Mouse (Mus musculus): ENCODE measurements around the gene Spp1. TPM values are rescaled to one million over a fixed set of nuclear protein-coding genes. Genes with fewer than 3 reads are reported as not detected.

Gene Spp1
- total RNA-seq, 1 experiment: 654 TPM

DNA sequence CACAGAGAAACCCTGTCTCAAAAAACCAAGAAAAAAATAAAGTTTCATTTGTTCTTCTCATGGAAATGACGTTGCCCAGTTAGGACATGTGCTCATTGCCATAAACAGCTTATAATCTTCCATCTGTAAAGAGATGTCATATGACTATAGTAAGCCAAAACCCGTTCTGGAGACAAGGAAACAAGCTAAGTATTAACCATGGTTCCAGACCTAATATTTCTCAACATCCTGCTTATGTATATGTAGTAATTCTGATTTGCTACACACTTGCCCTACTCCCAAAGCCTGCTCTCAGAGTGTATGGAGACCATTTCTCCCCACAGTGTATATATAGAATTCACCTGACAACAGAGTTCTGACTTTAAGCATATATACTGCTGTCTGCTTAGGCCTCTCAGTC lies 12.9 kb upstream of the Spp1 start:
- in situ Hi-C loops (cut with MboI; ENCODE audit: low sequenced_read_pairs in 2 of 2, unreplicated experiment in 2 of 2): no loop called here
- Histone ChIP-seq H3K9ac (ENCODE audit: insufficient read depth, low read depth, low read length, poor library complexity, severe bottlenecking) (no peak overlapping the region), H3K36me3 (ENCODE audit: control insufficient read depth, insufficient read depth, low read length, poor library complexity, severe bottlenecking) (no peaks in the 10 kb centered on the region), H3K9me3 (ENCODE audit: control insufficient read depth, insufficient read depth, low read depth, low read length) (no peaks in the 10 kb centered on the region), H3K4me3 (ENCODE audit: insufficient read depth in 1 of 2, low read depth in 1 of 2, low read length in 2 of 2, poor library complexity in 1 of 2, severe bottlenecking in 1 of 2) (no peak overlapping the region), H3K27ac (ENCODE audit: insufficient read depth, low read depth, low read length, poor library complexity, severe bottlenecking) (no peak overlapping the region), H3K4me1 (ENCODE audit: control insufficient read depth in 2 of 2, insufficient read depth in 2 of 2, low read length in 2 of 2, poor library complexity in 1 of 2) (0 out of 4 replicates have a peak, but pooled peaks cover 0 to 2% of the 10 kb centered on the region in 2 experiments)
- TF ChIP-seq ZC3H11A (IDR thresholded peaks at IDR 0.05; ENCODE audit: borderline replicate concordance, low read depth, low read length): no peak
- TF ChIP-seq HCFC1 (IDR thresholded peaks at IDR 0.05; ENCODE audit: borderline replicate concordance, insufficient read depth, low read length): no peak
- no peak for TF ChIP-seq MAFK (IDR thresholded peaks at IDR 0.05; ENCODE audit: insufficient read depth, low read depth, low read length)
- no peak for DNase-seq (ENCODE audit: low read depth, low spot score)

GRCm38 (mm10) chr5:104423861-104424260 lies 11.1 kb upstream of the Spp1 start:
- no peak overlapping the region for H3K4me3 ChIP-seq (ENCODE audit: insufficient read depth in 1 of 2, low read depth in 1 of 2, low read length in 2 of 2, poor library complexity in 1 of 2, severe bottlenecking in 1 of 2)
- in situ Hi-C loops (cut with MboI; ENCODE audit: low sequenced_read_pairs in 2 of 2, unreplicated experiment in 2 of 2): no loop called here
- DNase-seq (ENCODE audit: low read depth, low spot score): no peak
- no peaks in the 10 kb centered on the region for H3K36me3 ChIP-seq (ENCODE audit: control insufficient read depth, insufficient read depth, low read length, poor library complexity, severe bottlenecking)
- no peak overlapping the region for H3K9ac ChIP-seq (ENCODE audit: insufficient read depth, low read depth, low read length, poor library complexity, severe bottlenecking)
- no peak overlapping the region for H3K27ac ChIP-seq (ENCODE audit: insufficient read depth, low read depth, low read length, poor library complexity, severe bottlenecking)
- 0 out of 4 replicates have a peak, but pooled peaks cover 0 to 2% of the 10 kb centered on the region in 2 experiments for H3K4me1 ChIP-seq (ENCODE audit: control insufficient read depth in 2 of 2, insufficient read depth in 2 of 2, low read length in 2 of 2, poor library complexity in 1 of 2)
- H3K9me3 ChIP-seq (ENCODE audit: control insufficient read depth, insufficient read depth, low read depth, low read length): no peaks in the 10 kb centered on the region
- TF ChIP-seq CHD2 (IDR thresholded peaks at IDR 0.05; ENCODE audit: low read depth, low read length) (no peak), HCFC1 (IDR thresholded peaks at IDR 0.05; ENCODE audit: borderline replicate concordance, insufficient read depth, low read length) (no peak), MAFK (IDR thresholded peaks at IDR 0.05; ENCODE audit: insufficient read depth, low read depth, low read length) (no peak), ZNF384 (IDR thresholded peaks at IDR 0.05; ENCODE audit: low read depth, low read length) (no peak), ZC3H11A (IDR thresholded peaks at IDR 0.05; ENCODE audit: borderline replicate concordance, low read depth, low read length) (no peak)

DNA sequence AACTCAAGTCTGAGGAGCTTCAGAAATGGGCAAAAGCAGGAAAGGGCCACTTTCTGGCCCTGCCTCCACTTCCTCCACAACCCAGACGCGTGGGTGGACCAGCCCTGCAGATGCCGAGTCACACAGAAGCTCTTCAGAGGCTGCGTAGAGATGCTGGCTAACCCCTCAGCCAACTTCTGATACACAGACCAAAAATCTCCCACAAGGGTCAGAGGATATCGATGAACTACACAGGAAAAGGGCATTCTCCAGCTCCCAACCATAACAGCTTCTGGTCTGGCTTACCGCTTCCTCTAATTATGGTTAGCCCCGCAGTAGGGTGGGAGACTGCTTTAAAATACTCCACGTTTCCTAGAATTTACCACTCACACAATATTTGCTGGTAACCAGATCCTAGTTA lies 9.0 kb upstream of the Spp1 start:
- no peaks in the 10 kb centered on the region for H3K36me3 ChIP-seq (ENCODE audit: control insufficient read depth, insufficient read depth, low read length, poor library complexity, severe bottlenecking)
- no peak for DNase-seq (ENCODE audit: low read depth, low spot score)
- no peak overlapping the region for H3K9ac ChIP-seq (ENCODE audit: insufficient read depth, low read depth, low read length, poor library complexity, severe bottlenecking)
- no peak overlapping the region for H3K4me3 ChIP-seq (ENCODE audit: insufficient read depth in 1 of 2, low read depth in 1 of 2, low read length in 2 of 2, poor library complexity in 1 of 2, severe bottlenecking in 1 of 2)
- H3K27ac ChIP-seq (ENCODE audit: insufficient read depth, low read depth, low read length, poor library complexity, severe bottlenecking): no peak overlapping the region
- TF ChIP-seq HCFC1 (IDR thresholded peaks at IDR 0.05; ENCODE audit: borderline replicate concordance, insufficient read depth, low read length) (no peak), MAFK (IDR thresholded peaks at IDR 0.05; ENCODE audit: insufficient read depth, low read depth, low read length) (no peak), ZC3H11A (IDR thresholded peaks at IDR 0.05; ENCODE audit: borderline replicate concordance, low read depth, low read length) (no peak), CHD2 (IDR thresholded peaks at IDR 0.05; ENCODE audit: low read depth, low read length) (no peak), ZNF384 (IDR thresholded peaks at IDR 0.05; ENCODE audit: low read depth, low read length) (no peak)
- in situ Hi-C loops (cut with MboI; ENCODE audit: low sequenced_read_pairs in 2 of 2, unreplicated experiment in 2 of 2): no loop called here
- no peaks in the 10 kb centered on the region for H3K9me3 ChIP-seq (ENCODE audit: control insufficient read depth, insufficient read depth, low read depth, low read length)
- H3K4me1 ChIP-seq (ENCODE audit: control insufficient read depth in 2 of 2, insufficient read depth in 2 of 2, low read length in 2 of 2, poor library complexity in 1 of 2): 0 out of 4 replicates have a peak, but pooled peaks cover 0 to 2% of the 10 kb centered on the region in 2 experiments

GRCm38 (mm10) chr5:104432886-104433285 lies 2.0 kb upstream of the Spp1 start:
- TF ChIP-seq HCFC1 (IDR thresholded peaks at IDR 0.05; ENCODE audit: borderline replicate concordance, insufficient read depth, low read length) (no peak), ZC3H11A (IDR thresholded peaks at IDR 0.05; ENCODE audit: borderline replicate concordance, low read depth, low read length) (0 out of 2 replicates have a peak, but pooled peaks have one; percentile 15)
- H3K36me3 ChIP-seq (ENCODE audit: control insufficient read depth, insufficient read depth, low read length, poor library complexity, severe bottlenecking): peaks cover 9% of the 10 kb centered on the region
- no peaks in the 10 kb centered on the region for H3K9me3 ChIP-seq (ENCODE audit: control insufficient read depth, insufficient read depth, low read depth, low read length)
- H3K9ac ChIP-seq (ENCODE audit: insufficient read depth, low read depth, low read length, poor library complexity, severe bottlenecking): no peak overlapping the region; the same call in 1 of the 2 replicates
- peak; percentile 34 for DNase-seq (ENCODE audit: low read depth, low spot score)
- in situ Hi-C loops (cut with MboI; ENCODE audit: low sequenced_read_pairs in 2 of 2, unreplicated experiment in 2 of 2): no loop called here
- peaks cover 13 to 18% of the 10 kb centered on the region in 2 experiments for H3K4me1 ChIP-seq (ENCODE audit: control insufficient read depth in 2 of 2, insufficient read depth in 2 of 2, low read length in 2 of 2, poor library complexity in 1 of 2)
- H3K27ac ChIP-seq (ENCODE audit: insufficient read depth, low read depth, low read length, poor library complexity, severe bottlenecking): no peak overlapping the region
- no peak overlapping the region for H3K4me3 ChIP-seq (ENCODE audit: insufficient read depth in 1 of 2, low read depth in 1 of 2, low read length in 2 of 2, poor library complexity in 1 of 2, severe bottlenecking in 1 of 2)

DNA sequence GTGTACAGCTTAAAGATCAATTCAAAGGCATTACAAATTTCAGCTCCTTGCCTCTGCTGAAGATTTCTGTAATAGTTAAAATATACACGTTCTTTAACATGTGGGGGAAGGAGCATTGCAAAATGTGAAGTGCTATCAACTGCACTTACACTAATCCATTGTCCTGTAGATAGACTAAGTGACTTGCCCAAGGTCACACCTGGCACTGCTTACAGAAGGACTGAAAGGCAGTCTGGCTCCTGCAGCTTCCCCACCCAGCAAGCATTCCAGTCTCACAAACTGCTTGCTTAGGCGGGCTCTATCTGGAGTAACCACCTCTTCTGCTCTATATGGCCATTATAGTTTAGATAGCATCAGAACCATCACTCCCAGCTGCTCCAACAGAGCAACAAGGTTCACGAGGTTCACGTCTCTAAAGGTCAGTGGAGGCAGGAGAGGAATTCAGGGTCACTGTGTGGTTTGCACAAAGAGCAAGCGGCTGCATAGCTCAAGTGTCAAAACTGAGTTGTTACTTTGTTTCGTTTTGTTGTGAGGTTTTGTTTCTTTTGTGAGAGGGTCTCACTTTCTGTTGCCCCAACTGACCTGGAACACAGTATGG lies 851 bp upstream of the Spp1 start:
- peaks cover 10% of the 10 kb centered on the region for H3K36me3 ChIP-seq (ENCODE audit: control insufficient read depth, insufficient read depth, low read length, poor library complexity, severe bottlenecking)
- peaks cover 13 to 18% of the 10 kb centered on the region in 2 experiments for H3K4me1 ChIP-seq (ENCODE audit: control insufficient read depth in 2 of 2, insufficient read depth in 2 of 2, low read length in 2 of 2, poor library complexity in 1 of 2)
- peak overlapping the region; percentile 87 for H3K27ac ChIP-seq (ENCODE audit: insufficient read depth, low read depth, low read length, poor library complexity, severe bottlenecking)
- in situ Hi-C loops (cut with MboI; ENCODE audit: low sequenced_read_pairs in 2 of 2, unreplicated experiment in 2 of 2): no loop called here
- peak; percentile 68 for DNase-seq (ENCODE audit: low read depth, low spot score)
- peak overlapping the region; percentile 47 to 61 for H3K4me3 ChIP-seq (ENCODE audit: insufficient read depth in 1 of 2, low read depth in 1 of 2, low read length in 2 of 2, poor library complexity in 1 of 2, severe bottlenecking in 1 of 2)
- no peak overlapping the region for H3K9ac ChIP-seq (ENCODE audit: insufficient read depth, low read depth, low read length, poor library complexity, severe bottlenecking)
- TF ChIP-seq ZC3H11A (IDR thresholded peaks at IDR 0.05; ENCODE audit: borderline replicate concordance, low read depth, low read length) (no peak), ZNF384 (IDR thresholded peaks at IDR 0.05; ENCODE audit: low read depth, low read length) (no peak), HCFC1 (IDR thresholded peaks at IDR 0.05; ENCODE audit: borderline replicate concordance, insufficient read depth, low read length) (no peak), CHD2 (IDR thresholded peaks at IDR 0.05; ENCODE audit: low read depth, low read length) (peak; percentile 60; the same call in 1 of the 2 replicates), MAFK (IDR thresholded peaks at IDR 0.05; ENCODE audit: insufficient read depth, low read depth, low read length) (peak; percentile 38; the same call in 1 of the 2 replicates)
- no peaks in the 10 kb centered on the region for H3K9me3 ChIP-seq (ENCODE audit: control insufficient read depth, insufficient read depth, low read depth, low read length)
